In the genomic region with DNA sequence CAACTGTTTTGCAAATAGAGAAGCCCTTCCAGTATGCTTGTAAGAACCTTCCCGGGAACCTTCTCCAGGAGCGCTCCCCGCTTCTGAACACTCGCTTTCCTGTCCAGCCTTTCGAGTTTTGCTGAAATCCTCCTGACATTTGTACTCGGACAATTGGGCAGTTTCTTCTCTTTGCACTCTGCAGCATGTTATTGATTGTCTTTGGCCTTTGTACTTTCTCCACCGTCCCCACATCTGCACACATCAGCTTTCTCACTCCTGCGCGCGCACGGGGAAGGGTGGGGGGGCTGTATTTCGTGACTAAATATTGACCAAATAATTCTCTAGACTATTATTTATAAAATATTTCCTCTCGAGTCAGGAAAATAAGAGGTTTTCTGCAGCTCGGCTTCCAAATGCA, we compare ENCODE assay signal across 19 mouse cellular contexts.
"Had no signal": no experiment of that assay in that cellular context is flagged by ENCODE, and none has a peak within 500 bp of the region (broad histone marks: within the 10 kb centered on the region; RNA-seq: fewer than 3 reads in every experiment).

No protein-coding gene starts in this region.

- H3K36me3 ChIP-seq: limb, embryonic 10.5 days; limb, embryonic 13.5 days; lung, embryonic 15.5 days; midbrain, embryonic 10.5 days; midbrain, embryonic 13.5 days; neural tube, embryonic 13.5 days had no signal

- H3K4me2 ChIP-seq: limb, embryonic 13.5 days; lung, embryonic 15.5 days; midbrain, embryonic 13.5 days; neural tube, embryonic 13.5 days had no signal

- H3K4me1 ChIP-seq: limb, embryonic 10.5 days; limb, embryonic 13.5 days; lung, embryonic 15.5 days; megakaryocyte, embryonic 14.5 days; midbrain, embryonic 10.5 days; midbrain, embryonic 13.5 days; neural tube, embryonic 13.5 days had no signal

- DNase-seq: kidney, adult 2 months; kidney, postnatal 4 days; lung, adult 18-20 months; lung, postnatal 10 days; lung, postnatal 36 days; retina, postnatal 1 day; thymus, adult 18-20 months; thymus, postnatal 36 days had no signal

- ATAC-seq: intestine, embryonic 16.5 days; midbrain, embryonic 13.5 days; midbrain, embryonic 16.5 days had no signal

- H3K9me3 ChIP-seq: limb, embryonic 10.5 days; limb, embryonic 13.5 days; lung, embryonic 15.5 days; midbrain, embryonic 10.5 days; midbrain, embryonic 13.5 days; neural tube, embryonic 13.5 days had no signal

- H3K27me3 ChIP-seq: limb, embryonic 13.5 days; lung, embryonic 15.5 days; megakaryocyte, embryonic 14.5 days; midbrain, embryonic 13.5 days; neural tube, embryonic 13.5 days had no signal

- H3K4me3 ChIP-seq: limb, embryonic 10.5 days; limb, embryonic 13.5 days; lung, embryonic 15.5 days; megakaryocyte, embryonic 14.5 days; midbrain, embryonic 10.5 days; midbrain, embryonic 13.5 days; myocyte; neural tube, embryonic 13.5 days had no signal

- H3K9ac ChIP-seq: limb, embryonic 13.5 days; lung, embryonic 15.5 days; midbrain, embryonic 13.5 days; neural tube, embryonic 13.5 days had no signal

- H3K27ac ChIP-seq: kidney, postnatal 0 days; limb, embryonic 10.5 days; limb, embryonic 13.5 days; lung, embryonic 15.5 days; midbrain, embryonic 10.5 days; midbrain, embryonic 13.5 days; neural tube, embryonic 13.5 days had no signal
